Mouse (Mus musculus): ENCODE measurements around the gene Wdr83. TPM values are rescaled to one million over a fixed set of nuclear protein-coding genes. Genes with fewer than 3 reads are reported as not detected.
"Not testable (repeated sequence)": the region's sequence is repeated elsewhere in the genome, so short reads cannot be mapped to it uniquely, and the experiment has no call there.

Wdr83 gene
- polyA plus RNA-seq (2015; fragmentation: Nextera tagmentation; extraction: Ambion mirVana) = 43.3 and 45.1 TPM in 2 replicates

DNA sequence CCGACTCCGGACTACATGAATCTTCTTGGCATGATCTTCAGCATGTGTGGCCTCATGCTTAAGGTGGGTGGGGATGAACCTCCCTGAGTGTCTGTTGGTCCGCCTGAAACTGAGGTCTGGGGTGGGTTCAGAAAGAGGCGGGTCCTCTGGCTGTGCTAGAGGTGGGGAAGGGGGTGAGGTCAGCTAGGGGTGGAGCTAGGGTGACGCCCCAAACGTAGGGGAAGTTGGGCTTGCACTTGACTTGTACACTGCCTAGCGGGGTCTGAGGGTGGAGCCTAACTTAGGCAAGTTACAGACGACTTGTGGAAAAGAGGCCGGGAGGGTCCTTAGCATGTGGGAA lies at the start of gene Wdr83:
Gene Wdr83, minus strand, starts transcription at position 91 of the 340 bp plus-strand sequence.
- peaks cover 36% of the 10 kb centered on the region for H3K36me3 ChIP-seq
- under 1% methylated on average over 9 of the region's 9 CpGs for WGBS

GRCm38 (mm10) chr8:85123691-85124090 lies 42.6 kb upstream of the Wdr83 start:
- H3K4me1 ChIP-seq = peaks cover 4% of the 10 kb centered on the region; the same call in 1 of the 2 replicates
- WGBS = 88% methylated on average over 8 of the region's 8 CpGs
- no peak overlapping the region for H3K4me3 ChIP-seq (replicated peaks)
- no peak overlapping the region for H3K9ac ChIP-seq
- H3K36me3 ChIP-seq = no peaks in the 10 kb centered on the region
- no peaks in the 10 kb centered on the region for H3K9me3 ChIP-seq (replicated peaks)
- H3K4me2 ChIP-seq = no peak overlapping the region
- H3K27me3 ChIP-seq = no peaks in the 10 kb centered on the region
- H3K27ac ChIP-seq = no peak overlapping the region
- no peak for ATAC-seq (replicated peaks; ENCODE audit: low FRiP score)

More for the DNA sequence above, at the start of gene Wdr83:
- peak within 1 kb of the TSS; percentile 79 for H3K9ac ChIP-seq
- peak within 1 kb of the TSS; percentile 75 for H3K4me2 ChIP-seq
- ATAC-seq (replicated peaks; ENCODE audit: low FRiP score) = peak; percentile 77
- H3K4me1 ChIP-seq = peaks cover 39% of the 10 kb centered on the region
- peak within 1 kb of the TSS; percentile 90 for H3K27ac ChIP-seq
- no peaks in the 10 kb centered on the region for H3K9me3 ChIP-seq (replicated peaks)
- no peaks in the 10 kb centered on the region for H3K27me3 ChIP-seq
- H3K4me3 ChIP-seq (replicated peaks) = peak within 1 kb of the TSS; percentile 83

DNA sequence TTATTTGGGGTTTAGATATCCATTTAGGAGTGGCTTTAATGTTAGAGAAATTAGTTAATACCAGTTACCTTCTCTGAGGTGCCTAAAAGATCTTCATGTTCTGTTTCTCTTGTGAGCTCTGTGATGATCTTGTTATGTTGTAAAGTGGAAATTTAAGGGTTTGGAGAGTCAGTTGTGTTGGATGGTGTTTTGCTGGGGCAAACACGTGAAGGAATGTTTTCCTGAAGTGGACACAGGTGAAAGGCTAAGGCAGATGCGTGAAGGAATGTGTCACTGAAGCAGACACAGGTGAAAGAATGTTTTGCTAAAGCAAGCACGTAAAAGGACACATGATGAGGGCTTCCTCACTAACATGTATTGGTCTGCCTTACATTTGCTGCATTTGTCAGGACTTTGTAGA lies 41.9 kb upstream of the Wdr83 start, which contains the start of gene Zfp791:
Gene Zfp791, minus strand, starts transcription at position 101 of the 400 bp plus-strand sequence.
- no peaks in the 10 kb centered on the region for H3K27me3 ChIP-seq
- H3K36me3 ChIP-seq = no peaks in the 10 kb centered on the region
- H3K4me1 ChIP-seq = peaks cover 4% of the 10 kb centered on the region; the same call in 1 of the 2 replicates
- ATAC-seq (replicated peaks; ENCODE audit: low FRiP score) = no peak
- no peak within 1 kb of the TSS for H3K4me3 ChIP-seq (replicated peaks)
- no peak within 1 kb of the TSS for H3K9ac ChIP-seq
- H3K9me3 ChIP-seq (replicated peaks) = no peaks in the 10 kb centered on the region
- no peak within 1 kb of the TSS for H3K4me2 ChIP-seq
- no peak within 1 kb of the TSS for H3K27ac ChIP-seq
- WGBS = 74% methylated on average over 3 of the region's 3 CpGs

- WGBS = 80% methylated on average over 5 of the region's 5 CpGs
- not testable (repeated sequence) for H3K27me3 ChIP-seq; ATAC-seq (replicated peaks; ENCODE audit: low FRiP score); H3K4me1 ChIP-seq; H3K36me3 ChIP-seq; H3K9ac ChIP-seq; H3K27ac ChIP-seq; H3K4me2 ChIP-seq; H3K4me3 ChIP-seq (replicated peaks); H3K9me3 ChIP-seq (replicated peaks)
These were observed 39.1 kb upstream of the Wdr83 start for GRCm38 (mm10) chr8:85120251-85120650.

- Histone ChIP-seq H3K9ac (peak overlapping the region; percentile 74), H3K4me1 (peaks cover 4% of the 10 kb centered on the region; the same call in 1 of the 2 replicates), H3K4me3 (replicated peaks) (peak overlapping the region; percentile 62), H3K27me3 (no peaks in the 10 kb centered on the region), H3K36me3 (no peaks in the 10 kb centered on the region), H3K4me2 (peak overlapping the region; percentile 89), H3K9me3 (replicated peaks) (no peaks in the 10 kb centered on the region), H3K27ac (peak overlapping the region; percentile 69)
- peak; percentile 94 for ATAC-seq (replicated peaks; ENCODE audit: low FRiP score)
- WGBS = 8% methylated on average over 37 of the region's 37 CpGs
These were observed 38.2 kb upstream of the Wdr83 start for GRCm38 (mm10) chr8:85119052-85119981.

DNA sequence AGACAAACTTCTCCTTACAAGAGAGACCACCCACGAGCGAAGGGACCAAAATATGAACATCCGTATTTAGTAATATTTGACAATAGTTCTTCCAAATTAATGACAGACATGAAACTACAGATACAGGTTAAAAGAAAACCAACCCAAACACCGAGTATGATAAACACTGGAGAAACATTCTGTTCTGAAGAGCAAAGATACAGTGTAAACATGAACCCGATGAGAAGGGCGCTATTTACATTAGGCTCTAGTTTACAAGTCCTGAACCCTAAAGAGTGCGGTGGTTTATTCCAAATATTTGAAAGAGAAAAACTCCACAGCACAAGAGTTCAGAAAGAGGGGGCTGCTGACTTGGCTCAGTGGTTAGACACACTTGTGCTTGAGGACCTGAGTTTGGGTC lies 35.9 kb upstream of the Wdr83 start:
- WGBS = 91% methylated on average over 7 of the region's 7 CpGs
- Histone ChIP-seq H3K27ac (no peak overlapping the region), H3K9ac (no peak overlapping the region), H3K9me3 (replicated peaks) (no peaks in the 10 kb centered on the region), H3K36me3 (peaks cover 11% of the 10 kb centered on the region), H3K4me3 (replicated peaks) (no peak overlapping the region), H3K27me3 (no peaks in the 10 kb centered on the region), H3K4me1 (peaks cover 4% of the 10 kb centered on the region; the same call in 1 of the 2 replicates), H3K4me2 (no peak overlapping the region)
- ATAC-seq (replicated peaks; ENCODE audit: low FRiP score) = no peak

DNA sequence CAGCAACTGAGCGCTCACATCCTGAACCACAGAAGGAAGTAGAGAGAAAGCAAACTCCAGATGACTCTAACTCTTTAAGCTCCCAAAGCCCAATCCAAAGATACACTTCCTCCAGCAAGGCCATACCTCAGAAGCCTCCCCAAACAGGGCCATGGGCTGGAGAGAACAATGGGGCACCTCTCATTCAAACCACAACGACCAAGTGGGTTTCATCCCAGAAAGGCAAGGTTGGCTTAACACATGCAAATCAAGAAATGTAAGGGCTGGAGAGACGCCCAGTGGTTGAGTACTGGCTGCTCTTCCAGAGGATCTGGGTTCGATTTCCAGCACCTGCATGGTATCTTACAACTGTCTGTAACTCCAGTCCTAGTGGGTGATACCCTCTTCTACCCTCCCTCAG lies 34.4 kb upstream of the Wdr83 start:
- Histone ChIP-seq H3K9ac (no peak overlapping the region), H3K27ac (no peak overlapping the region), H3K36me3 (peaks cover 25% of the 10 kb centered on the region), H3K4me3 (replicated peaks) (no peak overlapping the region), H3K4me2 (no peak overlapping the region), H3K4me1 (peaks cover 4% of the 10 kb centered on the region; the same call in 1 of the 2 replicates), H3K9me3 (replicated peaks) (no peaks in the 10 kb centered on the region), H3K27me3 (no peaks in the 10 kb centered on the region)
- no peak for ATAC-seq (replicated peaks; ENCODE audit: low FRiP score)
- 76% methylated on average over 4 of the region's 4 CpGs for WGBS

GRCm38 (mm10) chr8:85113241-85113640 lies 32.1 kb upstream of the Wdr83 start:
- Histone ChIP-seq H3K9ac (no peak overlapping the region), H3K4me3 (replicated peaks) (no peak overlapping the region), H3K27ac (no peak overlapping the region), H3K9me3 (replicated peaks) (no peaks in the 10 kb centered on the region), H3K36me3 (peaks cover 43% of the 10 kb centered on the region), H3K4me2 (no peak overlapping the region), H3K27me3 (no peaks in the 10 kb centered on the region), H3K4me1 (no peaks in the 10 kb centered on the region)
- no peak for ATAC-seq (replicated peaks; ENCODE audit: low FRiP score)
- WGBS = 94% methylated on average over 10 of the region's 10 CpGs

DNA sequence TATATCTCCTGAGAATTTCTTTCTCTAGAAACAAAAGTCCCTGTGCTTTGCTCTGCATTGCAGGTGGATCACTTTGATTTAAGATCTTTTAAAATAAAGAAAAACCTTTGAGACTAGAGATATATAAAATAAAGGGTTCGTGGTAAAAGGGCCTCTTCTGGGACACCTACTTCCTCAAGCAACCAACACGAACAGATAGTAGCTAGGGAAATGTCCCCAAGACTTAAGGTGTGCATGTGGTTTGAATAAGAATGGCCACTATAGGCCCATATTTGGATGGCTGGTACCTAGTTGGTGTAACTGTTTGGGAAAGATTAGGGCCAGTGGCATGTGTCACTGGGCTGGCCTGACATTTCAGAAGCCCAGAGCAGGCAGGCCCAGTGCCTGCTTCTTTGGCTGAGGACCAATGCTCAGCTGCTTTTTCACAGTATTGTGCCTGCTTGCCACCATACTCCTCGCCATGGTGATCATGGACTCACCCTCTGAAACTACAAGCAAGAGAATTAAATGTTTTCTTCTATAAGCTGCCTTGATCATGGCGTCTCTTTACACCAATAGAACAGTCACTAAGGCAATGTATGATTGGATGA lies 19.1 kb upstream of the Wdr83 start:
- Histone ChIP-seq H3K27me3 (no peaks in the 10 kb centered on the region), H3K9ac (no peak overlapping the region), H3K4me3 (replicated peaks) (no peak overlapping the region), H3K9me3 (replicated peaks) (no peaks in the 10 kb centered on the region), H3K36me3 (peaks cover 39% of the 10 kb centered on the region), H3K4me1 (no peaks in the 10 kb centered on the region), H3K27ac (no peak overlapping the region), H3K4me2 (no peak overlapping the region)
- ATAC-seq (replicated peaks; ENCODE audit: low FRiP score) = no peak
- WGBS = 86% methylated on average over 4 of the region's 4 CpGs

GRCm38 (mm10) chr8:85096850-85097249 lies 15.7 kb upstream of the Wdr83 start:
- no peak overlapping the region for H3K27ac ChIP-seq
- no peak overlapping the region for H3K4me2 ChIP-seq
- H3K9me3 ChIP-seq (replicated peaks) = no peaks in the 10 kb centered on the region
- no peaks in the 10 kb centered on the region for H3K4me1 ChIP-seq
- no peaks in the 10 kb centered on the region for H3K27me3 ChIP-seq
- H3K4me3 ChIP-seq (replicated peaks) = no peak overlapping the region
- H3K36me3 ChIP-seq = peaks cover 65% of the 10 kb centered on the region
- no peak for ATAC-seq (replicated peaks; ENCODE audit: low FRiP score)
- no peak overlapping the region for H3K9ac ChIP-seq
- WGBS = 87% methylated on average over 4 of the region's 4 CpGs

DNA sequence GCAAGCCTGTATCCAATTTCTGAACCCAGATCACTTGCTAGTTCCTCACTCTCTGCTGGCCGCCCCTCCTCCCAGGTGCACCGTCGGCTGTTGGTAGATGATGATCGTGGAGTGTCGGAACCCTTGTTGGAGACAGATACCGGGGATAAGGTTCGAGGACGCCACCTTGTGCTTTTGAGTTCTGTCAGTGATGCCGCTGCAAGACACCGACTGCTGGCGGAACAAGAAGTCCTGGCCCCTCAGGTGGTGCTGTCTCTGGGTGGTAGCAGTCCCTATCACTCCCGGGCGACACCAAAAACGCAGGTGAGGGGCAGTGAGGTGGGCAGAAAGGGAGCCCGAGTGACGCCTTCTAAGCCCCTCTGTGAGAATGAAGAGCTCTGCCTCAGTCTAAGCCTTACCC lies 15.1 kb upstream of the Wdr83 start:
- Histone ChIP-seq H3K4me1 (no peaks in the 10 kb centered on the region), H3K27me3 (no peaks in the 10 kb centered on the region), H3K4me3 (replicated peaks) (no peak overlapping the region), H3K27ac (no peak overlapping the region), H3K4me2 (no peak overlapping the region), H3K9ac (no peak overlapping the region), H3K9me3 (replicated peaks) (no peaks in the 10 kb centered on the region), H3K36me3 (peaks cover 65% of the 10 kb centered on the region)
- WGBS = 90% methylated on average over 16 of the region's 16 CpGs
- no peak for ATAC-seq (replicated peaks; ENCODE audit: low FRiP score)

- H3K9ac ChIP-seq = no peak overlapping the region
- no peaks in the 10 kb centered on the region for H3K9me3 ChIP-seq (replicated peaks)
- H3K27me3 ChIP-seq = no peaks in the 10 kb centered on the region
- peaks cover 65% of the 10 kb centered on the region for H3K36me3 ChIP-seq
- H3K4me1 ChIP-seq = no peaks in the 10 kb centered on the region
- H3K27ac ChIP-seq = no peak overlapping the region
- 95% methylated on average over 7 of the region's 7 CpGs for WGBS
- ATAC-seq (replicated peaks; ENCODE audit: low FRiP score) = no peak
- no peak overlapping the region for H3K4me3 ChIP-seq (replicated peaks)
- no peak overlapping the region for H3K4me2 ChIP-seq
These were observed 14.5 kb upstream of the Wdr83 start for GRCm38 (mm10) chr8:85095566-85095965.

All from kidney, embryonic 15.5 days (tissue).